Mouse (Mus musculus) gonadal fat pad, adult 2 months (tissue): ENCODE measurements around the gene Otud3. TPM values are rescaled to one million over a fixed set of nuclear protein-coding genes. Genes with fewer than 3 reads are reported as not detected.
"Not testable (repeated sequence)": the region's sequence is repeated elsewhere in the genome, so short reads cannot be mapped to it uniquely, and the experiment has no call there.

ENCODE experiments used
- DNase-seq: peaks from one replicate; pipeline ENCODE4 v3.0.0-alpha.2; 2012; ENCODE audit warnings: low read depth
- polyA plus RNA-seq: library from polyadenylated mRNA; depleted of rRNA; stranded (reverse); fragments of >200 nt; gene quantifications from 2 replicates; pipeline ENCODE4 v1.2.3, GENCODE M21; 2012; rRNA removed

The Otud3 gene
- polyA plus RNA-seq = 7.6 and 9.4 TPM in 2 replicates

DNA sequence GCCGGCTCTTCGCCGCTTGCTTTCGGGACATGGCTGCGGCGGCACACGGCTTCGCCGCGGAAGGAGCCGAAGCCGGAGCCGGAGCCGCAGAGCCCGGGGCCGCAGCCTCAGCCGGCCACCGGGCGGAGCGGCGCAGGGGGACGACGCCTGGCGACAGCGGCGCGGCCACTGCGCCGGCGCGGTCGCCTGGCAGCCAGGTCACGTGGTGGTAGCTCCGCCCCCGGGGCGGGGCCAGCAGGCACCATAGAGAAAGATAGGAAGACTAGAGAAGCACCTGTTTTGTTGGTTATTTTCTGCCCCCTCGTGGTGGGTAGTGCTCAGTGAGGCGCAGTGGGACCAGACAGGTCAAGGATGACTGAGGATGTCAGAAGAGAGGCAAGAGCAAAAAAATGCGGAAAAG is at the start of gene Otud3:
TSS of gene Otud3 (minus strand) at position 149 of the 400 bp plus-strand sequence.
- peak; percentile 34 for DNase-seq

DNA sequence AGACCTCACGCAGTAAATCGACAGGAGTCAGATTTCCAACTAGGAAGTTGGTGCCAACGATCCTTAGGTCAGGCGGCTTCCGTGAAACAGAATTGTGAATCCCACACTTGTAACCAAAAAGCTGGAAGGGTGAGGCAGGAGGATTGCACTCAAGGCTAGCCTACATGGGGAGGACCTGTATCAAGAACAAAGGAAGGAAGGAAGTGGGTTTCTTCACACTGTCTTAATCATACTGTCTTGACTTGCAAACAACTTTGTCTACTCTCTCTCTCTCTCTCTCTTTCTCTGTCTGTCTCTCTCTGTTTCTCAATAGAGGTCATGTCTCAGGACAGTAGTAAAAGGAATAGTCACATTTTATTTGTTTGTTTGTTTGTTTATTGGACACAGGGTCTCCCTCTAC is 49.0 kb upstream of the Otud3 start:
- no peak for DNase-seq

DNA sequence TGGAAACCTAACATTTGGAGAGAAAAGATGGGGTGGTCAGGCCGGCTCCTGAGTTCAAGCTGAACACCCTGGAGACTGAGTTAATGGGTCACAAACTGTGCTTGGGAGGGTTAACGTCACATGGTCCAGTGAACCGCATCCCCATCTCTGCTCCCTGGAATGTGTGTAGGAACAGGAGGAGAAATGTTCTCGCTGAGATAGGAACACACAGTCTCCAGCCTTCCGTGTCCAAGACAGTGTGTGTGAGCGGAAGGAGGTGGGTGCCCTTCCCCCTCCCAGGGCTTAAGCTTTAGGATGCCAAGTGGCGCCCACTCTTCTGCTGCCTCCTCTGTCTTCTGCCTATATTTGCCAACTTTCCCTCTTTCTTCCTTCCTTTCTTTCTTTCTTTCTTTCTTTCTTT is 46.2 kb upstream of the Otud3 start:
- no peak for DNase-seq

DNA sequence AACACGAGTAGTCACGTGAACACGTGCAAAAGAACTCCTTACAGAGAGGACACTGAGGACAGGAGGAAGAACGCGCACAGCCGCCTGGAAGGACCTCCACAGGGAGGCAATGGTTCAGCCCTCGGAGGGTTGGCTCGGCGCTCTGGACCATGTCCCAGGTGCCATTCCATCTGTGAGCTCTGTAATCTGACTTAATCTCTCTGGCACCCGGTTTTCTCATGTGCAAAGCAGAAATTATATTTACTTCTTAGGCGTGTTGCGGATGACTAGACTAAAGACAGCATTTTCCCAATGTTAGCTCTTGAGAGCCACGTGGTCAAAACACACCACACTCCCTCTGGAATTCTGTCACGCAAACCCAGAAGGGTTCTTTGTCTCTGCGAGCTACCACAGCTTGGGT is 45.4 kb upstream of the Otud3 start:
- DNase-seq = peak; percentile 66

DNA sequence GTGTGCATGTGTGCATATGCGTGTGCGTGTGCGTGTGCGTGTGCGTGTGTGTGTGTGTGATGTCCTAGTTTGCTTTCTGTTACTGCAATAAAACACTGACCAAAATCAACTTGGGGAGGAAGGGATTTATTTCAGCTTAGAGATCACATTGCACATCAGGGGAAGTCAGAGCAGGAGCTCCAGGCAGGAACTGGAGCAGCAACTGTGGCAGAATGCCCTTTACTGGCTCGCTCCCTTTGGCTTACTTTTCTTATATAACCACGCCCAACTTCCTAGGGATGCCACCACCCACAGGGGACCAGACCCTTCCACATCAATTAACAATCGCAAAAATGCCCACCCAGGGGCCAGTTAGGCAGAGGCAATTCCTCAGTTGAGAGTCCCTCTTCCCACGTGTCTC is 44.9 kb upstream of the Otud3 start:
- DNase-seq = no peak

DNA sequence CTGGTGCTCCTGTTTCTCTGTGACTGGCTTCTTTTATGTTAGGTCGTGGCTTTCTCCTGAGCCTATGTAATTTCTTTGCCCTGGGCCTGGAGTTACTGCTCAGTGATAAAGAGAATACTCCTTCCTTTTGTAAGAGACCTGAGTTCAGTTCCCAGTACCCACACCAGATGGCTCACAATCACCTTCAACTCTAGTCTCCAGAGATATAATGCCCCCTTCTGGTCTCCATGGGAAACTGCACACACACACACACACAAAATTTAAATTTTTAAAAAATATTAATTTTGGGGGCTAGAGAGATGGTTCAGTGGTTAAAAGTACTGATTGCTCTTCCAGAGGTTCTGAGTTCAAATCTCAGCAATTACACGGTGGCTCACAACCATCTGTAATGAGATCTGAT is 34.5 kb upstream of the Otud3 start:
- DNase-seq = no peak

DNA sequence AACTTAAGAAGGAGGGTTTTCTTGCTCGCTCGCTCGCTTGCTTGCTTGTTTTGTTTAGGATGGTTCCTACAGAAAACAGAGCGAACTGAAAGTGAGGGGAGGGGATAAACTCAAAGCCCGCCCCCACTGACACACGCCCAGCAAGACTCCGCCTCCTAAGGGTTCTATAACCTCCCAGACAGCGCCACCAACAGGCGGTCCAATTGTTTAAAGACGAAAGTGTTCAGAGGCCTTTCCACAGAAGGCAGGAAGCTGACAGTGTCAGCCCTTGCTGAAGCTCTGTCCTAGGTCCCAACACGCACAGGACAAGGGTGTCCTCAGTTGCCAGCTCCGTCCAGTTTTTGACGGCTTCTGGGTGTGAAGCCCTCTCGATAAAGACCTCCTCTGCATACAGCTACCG is 30.0 kb upstream of the Otud3 start:
- DNase-seq = no peak

DNA sequence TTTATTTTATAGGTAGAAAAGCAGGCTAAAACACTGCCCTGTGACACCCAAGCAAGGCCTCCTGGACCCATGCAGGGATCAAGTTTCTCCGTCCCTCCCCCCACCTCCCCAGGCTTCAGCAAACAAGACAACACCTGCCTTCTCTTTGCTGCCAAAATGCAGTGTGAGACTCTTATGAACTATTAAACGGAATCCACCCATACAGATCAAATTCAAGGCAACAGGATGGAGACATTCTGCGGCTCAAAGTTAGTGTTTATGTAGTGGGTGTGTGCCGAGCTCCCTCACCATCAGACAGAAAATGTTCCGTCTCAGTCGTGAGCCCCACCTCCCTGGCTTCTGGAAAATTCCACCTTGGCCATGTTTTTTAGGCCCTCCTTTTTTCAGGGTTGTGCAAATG is 28.2 kb upstream of the Otud3 start:
- no peak for DNase-seq

DNA sequence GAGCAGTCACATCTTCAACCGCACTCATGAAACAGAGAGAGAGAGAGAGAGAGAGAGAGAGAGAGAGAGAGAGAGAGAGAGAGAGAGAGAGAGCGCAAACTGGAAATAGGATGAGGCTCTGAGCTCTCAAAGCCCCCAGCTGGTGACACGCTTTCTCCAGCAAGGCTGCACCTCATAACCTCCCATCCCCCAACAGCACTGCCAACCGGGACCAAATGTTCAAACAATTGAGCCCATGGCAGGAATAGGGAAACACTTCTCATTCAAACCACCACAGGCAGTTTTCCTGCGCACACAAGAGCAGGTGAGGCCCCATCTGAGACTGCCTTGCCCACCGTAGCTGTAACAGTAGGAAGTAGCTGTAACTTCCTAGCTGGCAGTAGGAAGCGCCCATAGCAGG is 27.7 kb upstream of the Otud3 start:
- no peak for DNase-seq

DNA sequence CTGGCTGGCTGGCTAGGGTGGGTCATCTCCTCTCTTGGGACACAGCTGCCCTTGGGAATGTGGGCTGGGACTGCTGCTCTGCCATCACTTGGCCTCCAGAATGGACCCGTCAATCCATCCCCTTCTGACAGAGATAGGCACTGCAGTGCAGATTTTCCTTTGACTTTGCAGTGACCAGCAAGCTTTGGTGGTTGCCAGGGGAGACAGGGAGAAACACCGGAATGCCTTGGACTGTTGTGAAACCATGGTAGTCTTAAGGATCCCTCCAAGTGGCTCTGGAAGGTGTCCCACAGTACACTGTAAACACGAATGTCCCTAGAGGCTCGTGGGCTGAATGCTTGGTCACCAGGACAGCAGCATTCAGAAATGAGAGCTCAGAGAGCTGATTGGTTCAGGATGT is 25.7 kb upstream of the Otud3 start:
- DNase-seq = no peak

DNA sequence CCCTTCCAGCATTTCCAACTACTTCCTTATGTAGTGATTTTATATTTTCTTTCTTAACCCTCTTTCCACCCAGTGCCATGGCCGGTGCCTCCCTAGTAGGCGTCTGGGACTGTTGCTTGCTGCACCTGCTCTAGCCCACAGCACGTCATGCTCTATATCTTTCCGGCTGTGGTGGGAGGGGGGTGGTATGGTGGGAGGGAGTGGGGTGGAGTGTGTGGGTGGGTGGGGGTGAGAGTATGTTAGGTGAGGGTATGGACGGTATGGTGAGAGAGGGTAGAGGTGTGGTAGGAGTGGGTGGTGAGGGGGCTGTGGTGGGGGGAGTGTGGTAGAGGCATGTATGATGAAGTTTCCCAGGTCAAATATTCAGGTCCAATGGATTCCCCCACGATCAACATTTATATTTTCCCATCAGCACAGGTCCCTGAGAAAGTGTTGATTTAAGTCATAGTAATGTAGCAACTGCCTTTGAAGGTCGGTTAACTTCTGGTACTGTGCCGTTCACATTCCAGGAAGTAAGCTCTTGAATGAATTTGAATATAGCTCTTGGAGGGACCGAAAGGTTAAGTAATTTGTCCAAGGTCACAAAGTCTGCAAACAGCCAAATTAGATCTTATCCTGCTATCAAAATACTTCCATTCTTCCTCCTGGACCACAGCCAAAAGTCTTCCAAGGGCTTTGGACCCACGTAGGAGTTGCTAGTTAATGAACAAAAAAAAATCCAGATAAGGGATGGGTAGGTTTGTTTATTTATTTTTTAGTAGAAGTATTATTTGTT is 24.9 kb upstream of the Otud3 start:
- no peak for DNase-seq

DNA sequence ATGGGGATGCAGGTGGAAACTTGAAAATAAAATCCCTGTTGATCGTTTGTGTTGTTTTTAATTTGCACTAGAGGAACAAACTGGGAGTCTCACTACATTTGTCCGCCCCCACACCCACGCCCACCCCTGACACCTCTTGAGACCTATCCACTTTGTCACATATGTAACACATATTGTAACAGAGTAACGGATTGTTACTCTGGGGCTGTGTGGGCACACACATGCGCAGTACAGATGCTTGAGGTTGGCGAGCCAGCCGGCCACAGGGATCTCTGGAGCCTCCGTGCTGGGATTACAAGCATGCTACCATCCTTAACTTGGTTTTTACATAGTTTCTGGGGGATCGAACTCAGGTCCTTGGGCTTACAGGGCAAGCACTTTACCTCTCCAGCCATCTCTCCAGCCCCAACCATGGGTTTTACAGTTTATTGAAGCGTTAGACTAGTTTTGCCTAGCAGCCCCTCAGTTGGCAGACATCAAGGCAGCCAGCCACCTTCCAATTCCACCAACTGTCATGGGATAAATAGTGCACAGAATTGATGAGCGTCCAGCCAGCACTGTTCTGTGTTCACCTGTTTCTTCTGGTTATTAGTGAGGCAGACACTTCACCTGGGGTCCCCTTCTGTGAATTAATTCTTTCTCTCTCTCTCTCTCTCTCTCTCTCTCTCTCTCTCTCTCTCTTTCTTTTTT is 20.9 kb upstream of the Otud3 start:
- DNase-seq = no peak

DNA sequence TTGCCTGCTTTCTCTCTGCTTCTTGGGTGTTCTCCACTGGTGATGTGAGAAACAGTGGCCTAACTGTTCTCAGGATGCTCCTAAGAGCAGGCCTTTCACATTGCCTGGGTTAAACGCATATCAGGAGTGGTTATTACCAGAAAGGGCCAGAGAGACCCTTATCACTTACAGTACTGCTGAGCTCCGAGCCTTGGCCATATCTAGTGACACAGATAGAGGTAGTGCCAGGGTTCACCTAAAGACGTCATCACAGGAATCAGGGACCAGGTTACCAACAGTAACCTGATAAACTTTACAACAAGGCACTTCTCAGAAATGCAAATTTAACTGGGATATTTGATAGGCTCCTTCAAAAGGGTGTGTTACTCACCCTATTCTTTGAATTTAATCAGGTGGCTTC is 20.1 kb upstream of the Otud3 start:
- DNase-seq = no peak

DNA sequence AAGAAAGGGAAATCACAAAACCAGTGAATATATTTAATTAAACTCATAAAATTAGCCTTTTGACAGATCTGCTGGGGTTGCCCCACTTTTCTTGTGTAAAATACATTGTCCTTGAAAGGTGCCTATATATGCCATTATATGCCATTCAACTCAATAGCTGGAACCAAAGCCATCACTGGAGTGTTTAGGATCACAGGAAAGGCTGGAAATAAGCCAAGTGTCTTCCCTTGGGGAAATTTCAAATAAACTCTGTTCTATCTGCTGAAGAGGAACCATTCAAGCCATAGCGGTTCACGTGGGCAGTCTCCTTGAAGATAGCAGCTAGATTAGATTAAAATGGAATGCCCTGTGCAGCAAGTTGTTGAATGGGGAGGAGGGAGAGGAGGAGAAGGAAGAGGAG is 11.8 kb upstream of the Otud3 start:
- DNase-seq = no peak

DNA sequence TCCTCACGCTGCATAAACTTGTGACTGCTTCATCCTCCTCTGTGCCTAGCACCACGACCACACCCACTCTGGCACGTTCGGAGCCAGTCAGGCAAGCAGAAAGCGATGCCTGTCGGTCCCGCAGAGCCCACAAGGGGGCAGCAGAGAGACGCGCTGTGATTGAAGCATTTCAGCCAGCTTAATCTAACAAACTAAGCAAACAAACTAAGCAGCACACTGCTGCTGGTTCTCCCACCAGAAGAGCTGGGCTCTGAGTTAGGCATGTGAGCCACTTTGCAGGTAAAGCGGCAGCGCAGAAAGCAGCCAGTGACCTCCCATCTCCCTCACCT is 8.3 kb upstream of the Otud3 start:
- peak; percentile 36 for DNase-seq

DNA sequence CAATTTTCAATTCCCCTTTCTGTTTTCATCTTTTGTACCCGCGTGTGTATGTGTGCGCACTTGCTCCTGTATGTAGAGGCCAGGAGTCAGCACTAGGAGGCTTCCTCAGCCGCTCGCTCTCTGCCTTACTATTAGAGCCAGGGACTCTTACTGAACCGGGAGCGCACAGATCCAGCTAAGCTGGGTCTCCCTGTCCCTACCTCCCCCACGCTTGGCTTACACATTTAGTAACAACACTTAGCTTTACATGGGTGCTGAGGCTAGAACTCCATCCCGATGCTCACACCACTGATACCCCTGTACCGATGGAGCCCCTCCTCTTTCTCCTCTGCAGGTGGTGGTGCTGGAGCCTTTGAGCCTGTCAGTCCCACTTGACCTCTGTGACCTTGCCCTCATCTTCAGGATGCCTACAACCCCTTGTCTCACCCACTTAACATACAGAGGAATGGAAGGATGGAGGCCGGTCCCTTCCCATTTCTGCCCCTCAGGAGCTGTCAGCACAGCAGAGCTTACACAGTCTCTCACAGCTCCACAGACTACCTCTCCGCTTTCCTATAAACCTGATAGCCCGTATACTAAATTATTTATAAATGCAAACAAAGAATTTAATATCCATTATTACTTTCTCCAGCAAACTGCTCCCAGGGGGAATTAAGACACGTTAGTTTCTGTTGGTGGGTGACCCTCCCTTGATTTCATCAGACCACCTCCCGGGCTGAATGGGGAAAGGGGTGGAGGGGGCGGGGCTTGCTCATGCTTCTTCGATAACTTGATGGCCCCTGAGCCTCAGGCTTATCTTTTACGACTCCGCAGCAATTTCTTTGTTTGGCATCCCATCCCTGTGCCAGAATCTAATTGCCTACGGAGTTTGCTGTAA is 7.7 kb upstream of the Otud3 start:
- no peak for DNase-seq

DNA sequence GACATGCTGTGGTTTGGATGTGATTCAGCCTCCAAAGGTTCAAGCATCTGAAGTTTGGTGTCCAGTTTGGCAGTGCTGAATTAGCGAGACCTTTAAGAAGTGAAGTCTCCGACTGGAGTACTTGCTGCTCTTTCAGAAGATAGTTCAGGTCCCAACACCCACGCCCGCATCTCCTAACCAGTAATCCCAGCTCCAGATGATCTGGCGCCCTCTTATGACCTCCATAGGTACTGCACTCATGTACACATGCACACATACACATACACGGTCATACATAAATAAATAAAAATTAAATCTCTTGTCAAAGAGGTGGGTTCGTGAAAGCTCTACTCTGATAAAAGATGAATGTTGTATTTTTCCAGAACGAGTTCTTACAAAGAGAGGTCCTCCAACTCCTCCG is 3.5 kb upstream of the Otud3 start:
- no peak for DNase-seq

DNA sequence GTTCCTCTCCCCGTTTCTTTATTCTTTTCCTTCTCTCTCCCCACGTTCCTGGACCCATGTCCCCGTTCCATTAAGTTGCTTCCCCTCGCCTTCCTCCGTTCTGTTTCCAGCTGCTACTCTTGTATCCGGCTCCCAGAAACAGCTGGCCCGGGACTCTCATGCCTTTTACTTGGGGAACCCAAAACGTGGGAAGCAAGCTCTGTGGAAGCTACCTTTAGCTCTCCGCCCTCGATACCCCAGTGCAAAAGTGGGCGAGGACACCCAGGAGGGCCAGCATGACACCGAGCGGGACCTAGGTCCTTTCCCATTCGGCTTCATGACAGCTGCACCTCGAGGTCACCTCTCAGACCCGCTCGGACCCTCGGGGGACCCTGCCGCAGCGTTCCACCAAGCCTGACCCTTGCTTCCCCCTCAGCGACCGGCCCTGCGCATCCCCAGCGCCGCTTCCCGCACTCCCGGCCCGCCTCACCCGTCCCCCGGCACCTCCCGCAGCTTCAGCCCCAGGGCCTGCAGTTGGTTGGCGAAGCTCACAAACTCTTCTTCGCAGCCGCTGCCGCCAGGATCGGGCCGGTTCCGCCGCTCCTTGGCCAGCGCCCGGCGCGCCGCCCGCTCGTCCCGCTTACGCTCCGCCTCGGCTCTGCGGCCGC is 481 bp downstream of the Otud3 start:
- DNase-seq = no peak

DNA sequence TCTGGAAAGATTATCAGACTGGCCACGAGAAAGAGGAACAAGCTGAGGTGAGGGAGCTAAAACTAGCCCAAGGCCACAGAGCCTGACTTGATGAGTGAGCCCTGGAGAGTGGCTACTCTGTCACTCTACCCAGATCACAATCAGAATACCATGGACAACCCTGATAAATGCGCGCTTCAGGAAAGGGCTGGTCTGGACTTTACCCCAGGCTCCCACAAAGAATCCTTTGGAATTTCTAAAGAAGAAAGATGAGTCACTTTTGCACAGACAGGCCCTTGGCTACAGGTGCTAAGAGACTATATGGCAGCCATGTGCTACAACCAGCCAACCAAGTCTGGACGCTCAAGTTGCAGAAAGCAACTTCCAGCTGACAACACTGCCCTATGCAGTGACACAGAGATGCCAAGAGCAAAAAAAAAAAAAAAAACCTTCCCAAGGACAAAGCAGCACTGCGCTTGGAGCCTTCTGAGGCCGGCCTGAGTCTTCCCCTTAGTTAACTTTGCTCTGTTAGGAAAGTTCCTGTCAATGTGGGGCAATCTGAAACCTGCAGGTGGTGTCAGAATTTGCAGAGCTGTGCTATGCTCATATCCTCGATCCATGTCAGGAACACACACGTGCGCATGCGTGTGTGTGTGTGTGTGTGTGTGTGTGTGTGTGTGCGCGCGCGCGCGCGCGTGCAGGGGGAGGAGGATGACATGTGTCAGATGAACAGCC is 8.0 kb downstream of the Otud3 start:
- no peak for DNase-seq

DNA sequence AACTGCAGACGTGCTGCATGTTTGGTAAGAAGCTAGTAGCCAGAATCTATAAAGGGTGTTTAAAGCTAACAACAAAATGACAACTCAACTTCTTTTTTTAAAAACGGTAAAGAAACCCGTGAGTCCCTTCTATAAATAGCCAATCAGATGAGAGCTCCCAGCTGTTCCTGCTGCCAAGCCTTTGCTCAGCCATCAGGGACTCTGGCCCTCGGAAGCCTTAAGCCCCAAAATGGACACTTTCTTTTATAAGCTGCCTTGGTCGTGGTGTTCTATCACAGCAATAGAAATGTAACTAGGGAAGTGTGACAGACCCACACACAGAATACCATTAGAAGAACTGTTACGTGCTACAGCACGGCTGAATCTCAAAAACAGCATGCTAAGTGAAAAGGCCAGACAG is 14.4 kb downstream of the Otud3 start:
- no peak for DNase-seq

DNA sequence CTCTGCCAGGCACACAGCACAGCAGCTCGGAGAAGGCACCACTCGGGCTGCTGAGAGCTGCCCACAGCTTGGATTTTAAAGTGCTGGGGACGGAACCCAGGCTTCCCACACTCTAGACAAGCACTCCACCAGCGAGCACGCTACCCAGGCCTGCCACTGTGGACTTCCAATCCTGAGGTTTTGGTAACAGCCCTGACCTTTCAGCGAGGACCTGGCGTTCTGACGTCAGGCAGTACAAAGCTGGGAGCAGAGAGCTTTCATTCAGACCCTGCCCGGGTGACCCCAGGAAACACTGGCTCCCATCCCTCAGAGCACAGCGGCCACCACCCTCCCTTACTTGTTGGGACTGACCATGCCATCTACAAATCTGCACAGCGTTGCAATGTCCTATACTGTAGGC is 20.0 kb downstream of the Otud3 start:
- not testable (repeated sequence) for DNase-seq

DNA sequence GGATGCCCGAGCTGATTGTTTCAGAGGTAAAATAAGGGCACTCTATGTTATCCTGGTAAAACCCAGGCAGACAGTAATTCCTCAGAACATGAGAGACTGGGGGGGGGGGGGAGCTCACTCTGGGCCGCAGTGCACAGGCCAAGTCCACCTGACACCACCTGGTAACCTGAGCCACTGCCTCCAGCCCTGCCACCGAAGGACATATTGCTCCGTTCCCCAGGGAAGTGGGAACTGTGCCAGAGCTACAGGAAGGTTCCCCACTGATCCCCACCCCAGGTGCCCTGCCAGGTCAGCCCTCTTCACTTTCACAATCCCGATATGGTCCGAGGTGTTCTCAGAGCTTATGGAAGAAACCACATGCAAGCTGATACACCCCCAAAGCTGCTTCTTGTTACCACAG is 21.1 kb downstream of the Otud3 start:
- DNase-seq = no peak
